Mouse (Mus musculus) C2C12 (cell line): Measurements from ENCODE around the gene Aak1. TPM values are rescaled to one million over a fixed set of nuclear protein-coding genes. Genes with fewer than 3 reads are reported as not detected.

Source experiments
- H3K27me3 ChIP-seq: one replicate; pipeline ENCODE4 v1.6.1; 2011; ENCODE audit not compliant: control insufficient read depth, insufficient read depth, insufficient read length
- H3K36me3 ChIP-seq: one replicate; pipeline ENCODE4 v1.6.1; 2011; ENCODE audit not compliant: control insufficient read depth, insufficient read depth
- H3K4me3 ChIP-seq: one replicate; pipeline ENCODE4 v1.5.1; 2011; ENCODE audit warnings: mild to moderate bottlenecking, control low read depth; ENCODE audit not compliant: poor library complexity, insufficient read depth, severe bottlenecking
- H3K79me2 ChIP-seq: one replicate; pipeline ENCODE4 v1.6.1; 2011; ENCODE audit not compliant: control insufficient read depth, insufficient read depth
- H3K79me3 ChIP-seq: one replicate; pipeline ENCODE4 v1.6.1; 2011; ENCODE audit warnings: low read depth, control low read depth
- H3ac ChIP-seq: one replicate; pipeline ENCODE3; 2011; ENCODE audit warnings: low read depth; ENCODE audit not compliant: control insufficient read depth, insufficient read length
- CEBPB ChIP-seq: IDR thresholded peaks from one replicate; pipeline ENCODE4 v1.6.1; 2011; ENCODE audit warnings: low read depth, mild to moderate bottlenecking, control low read depth, moderate library complexity
- CTCF ChIP-seq: IDR thresholded peaks from one replicate; pipeline ENCODE4 v1.5.1; 2011; ENCODE audit not compliant: control insufficient read depth, insufficient read depth, insufficient read length
- FOSL1 ChIP-seq: IDR thresholded peaks from one replicate; pipeline ENCODE4 v1.8.0; 2011; ENCODE audit warnings: mild to moderate bottlenecking, low read length; ENCODE audit not compliant: poor library complexity, insufficient read depth, severe bottlenecking
- MAX ChIP-seq: IDR thresholded peaks from one replicate; pipeline ENCODE4 v1.6.1; 2011; ENCODE audit warnings: mild to moderate bottlenecking, control low read depth
- MYOD1 ChIP-seq: IDR thresholded peaks from one replicate; pipeline ENCODE4 v1.6.1; 2011; ENCODE audit warnings: low read depth; ENCODE audit not compliant: control insufficient read depth, insufficient read length
- MYOG ChIP-seq: IDR thresholded peaks from one replicate; pipeline ENCODE4 v1.6.1; 2011; ENCODE audit not compliant: control insufficient read depth, insufficient read length; ENCODE audit errors: extremely low read depth
- USF1 ChIP-seq: IDR thresholded peaks from one replicate; pipeline ENCODE4 v1.6.1; 2011; ENCODE audit warnings: low read depth, mild to moderate bottlenecking, control low read depth, moderate library complexity
- long read RNA-seq, 2 experiments: library from polyadenylated mRNA; unstranded; transcript quantifications; one replicate each; pipeline ENCODE4 v2.0.0; 2019 to 2020
- polyA plus RNA-seq: library from polyadenylated mRNA; unstranded; fragments of >200 nt; fragmentation: generic; extraction: Trizol; gene quantifications from one replicate; pipeline ENCODE4 v1.2.1, GENCODE M21; 2012; ENCODE audit warnings: missing spikeins

Gene Aak1
- 12.8 TPM for polyA plus RNA-seq
- long read RNA-seq, experiment 1, partial matches to known transcripts, result 0 of 3 reads
- long read RNA-seq, experiment 1, other reads (novel, unspliced or antisense), result 3 of 3 reads
- long read RNA-seq, experiment 2, partial matches to known transcripts, result 1 of 5 reads
- long read RNA-seq, experiment 2, other reads (novel, unspliced or antisense), result 4 of 5 reads

- no peaks in the 10 kb centered on the region for H3K27me3 ChIP-seq
- H3ac ChIP-seq, result peak within 1 kb of the TSS; percentile 79
- peak within 1 kb of the TSS; percentile 85 for H3K4me3 ChIP-seq
- H3K79me3 ChIP-seq, result peaks cover 18% of the 10 kb centered on the region
- H3K36me3 ChIP-seq, result peaks cover 9% of the 10 kb centered on the region
- no peak for TF ChIP-seq CEBPB
- no peak for TF ChIP-seq FOSL1
- TF ChIP-seq MYOD1, result no peak
- TF ChIP-seq CTCF, result no peak
- TF ChIP-seq MAX, result no peak
- no peak for TF ChIP-seq USF1
- no peak for TF ChIP-seq MYOG
- H3K79me2 ChIP-seq, result peaks cover 47% of the 10 kb centered on the region
Observed at GRCm38 (mm10) chr6:86848915-86849644, at the start of gene Aak1. Aak1 (plus strand) TSS chr6:86849517.

GRCm38 (mm10) chr6:86800467-86800866, 48.9 kb upstream of the Aak1 start:
- H3K79me2 ChIP-seq, result no peaks in the 10 kb centered on the region
- no peaks in the 10 kb centered on the region for H3K36me3 ChIP-seq
- H3K27me3 ChIP-seq, result no peaks in the 10 kb centered on the region
- H3ac ChIP-seq, result no peak overlapping the region
- H3K79me3 ChIP-seq, result no peaks in the 10 kb centered on the region
- H3K4me3 ChIP-seq, result no peak overlapping the region
- TF ChIP-seq MAX, result no peak
- no peak for TF ChIP-seq MYOD1
- TF ChIP-seq MYOG, result no peak
- TF ChIP-seq USF1, result no peak
- no peak for TF ChIP-seq FOSL1
- no peak for TF ChIP-seq CTCF
- no peak for TF ChIP-seq CEBPB

GRCm38 (mm10) chr6:86801431-86801830, 47.9 kb upstream of the Aak1 start:
- no peaks in the 10 kb centered on the region for H3K27me3 ChIP-seq
- no peak overlapping the region for H3ac ChIP-seq
- no peaks in the 10 kb centered on the region for H3K36me3 ChIP-seq
- TF ChIP-seq CEBPB (no peak), MYOG (no peak), MAX (no peak), FOSL1 (no peak), CTCF (no peak), USF1 (no peak), MYOD1 (no peak)
- no peak overlapping the region for H3K4me3 ChIP-seq
- H3K79me2 ChIP-seq, result no peaks in the 10 kb centered on the region
- no peaks in the 10 kb centered on the region for H3K79me3 ChIP-seq

DNA sequence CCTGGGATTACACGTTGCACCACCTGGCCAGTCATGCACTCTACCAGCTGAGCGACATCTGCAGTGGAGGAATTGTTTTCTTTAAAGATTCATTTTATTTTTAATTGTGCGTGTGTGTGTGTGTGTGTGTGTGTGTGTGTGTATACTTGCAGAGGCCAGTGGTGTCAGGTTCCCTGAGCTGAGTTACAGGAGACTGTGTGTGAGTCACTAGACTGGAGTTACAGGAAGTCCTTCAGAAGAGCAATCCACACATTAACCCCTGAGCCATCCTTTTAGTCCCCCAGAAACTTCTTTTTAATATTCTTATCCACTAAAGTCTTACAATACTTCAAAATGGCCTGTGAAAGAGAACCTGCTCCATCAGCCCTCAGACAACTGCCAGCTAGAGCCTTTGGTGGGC, 44.7 kb upstream of the Aak1 start:
- no peak for TF ChIP-seq MAX
- no peaks in the 10 kb centered on the region for H3K79me2 ChIP-seq

GRCm38 (mm10) chr6:86806455-86807086, 42.7 kb upstream of the Aak1 start:
- Histone ChIP-seq H3K36me3 (no peaks in the 10 kb centered on the region), H3K4me3 (no peak overlapping the region), H3K79me2 (no peaks in the 10 kb centered on the region), H3K79me3 (no peaks in the 10 kb centered on the region), H3K27me3 (no peaks in the 10 kb centered on the region), H3ac (no peak overlapping the region)
- TF ChIP-seq MYOD1 (no peak), MYOG (no peak), CEBPB (no peak), MAX (no peak), CTCF (peak; percentile 78), USF1 (no peak), FOSL1 (no peak)

More for the DNA sequence above, 44.7 kb upstream of the Aak1 start:
- H3K27me3 ChIP-seq, result no peaks in the 10 kb centered on the region
- H3K79me3 ChIP-seq, result no peaks in the 10 kb centered on the region
- no peak overlapping the region for H3ac ChIP-seq
- no peaks in the 10 kb centered on the region for H3K36me3 ChIP-seq
- no peak overlapping the region for H3K4me3 ChIP-seq
